Mouse (Mus musculus): ENCODE measurements around the gene Gm11020. TPM values are rescaled to one million over a fixed set of nuclear protein-coding genes. Genes with fewer than 3 reads are reported as not detected.

The Gm11020 gene
- total and polyA plus RNA-seq, 3 experiments = not detected

- Histone ChIP-seq H3K4me3 (no peak overlapping the region), H3K79me2 (replicated peaks; ENCODE audit: control insufficient read depth, insufficient read depth, low read length) (no peaks in the 10 kb centered on the region), H3K27me3 (ENCODE audit: control insufficient read depth, insufficient read depth, low read length) (no peaks in the 10 kb centered on the region), H3K36me3 (ENCODE audit: control insufficient read depth, insufficient read depth, low read length) (no peaks in the 10 kb centered on the region), H3K4me1 (ENCODE audit: control insufficient read depth, insufficient read depth, low read length) (peaks cover 2% of the 10 kb centered on the region), H3K9ac (ENCODE audit: low read depth, low read length) (no peak overlapping the region), H3K27ac (no peak overlapping the region)
- intact Hi-C loops (cut with DNase I) = loop anchor here (10.0 kb wide), 1 partner anchor 233 kb away; the partner anchor contains the start of gene Cdh5
- WGBS = 64% methylated on average over 3 of the region's 3 CpGs
- no peak for TF ChIP-seq EP300 (IDR thresholded peaks at IDR 0.05; ENCODE audit: insufficient read depth, low read depth, low read length)
- no peak for TF ChIP-seq POLR2A (IDR thresholded peaks at IDR 0.05; ENCODE audit: insufficient read depth, low read depth, low read length)
- peak; percentile 32 for TF ChIP-seq CTCF (IDR thresholded peaks at IDR 0.05)
- DNase-seq = no peak
Observed at GRCm38 (mm10) chr8:104337890-104338289, 16.5 kb downstream of the Gm11020 start.

- H3K4me3 ChIP-seq = peak within 1 kb of the TSS; percentile 77
- no peak for TF ChIP-seq CTCF (IDR thresholded peaks at IDR 0.05)
- TF ChIP-seq POLR2A (IDR thresholded peaks at IDR 0.05; ENCODE audit: insufficient read depth, low read depth, low read length) = peak; percentile 42; the same call in 1 of the 2 replicates
- WGBS = 23% methylated on average over 17 of the region's 18 CpGs
- intact Hi-C loops (cut with DNase I) = loop anchor here (10.0 kb wide), 1 partner anchor 235 kb away; the partner anchor contains the start of gene Cdh5
- peak within 1 kb of the TSS; percentile 97 for H3K27ac ChIP-seq
- H3K4me1 ChIP-seq (ENCODE audit: control insufficient read depth, insufficient read depth, low read length) = peaks cover 2% of the 10 kb centered on the region; the same call in 1 of the 2 replicates
- H3K36me3 ChIP-seq (ENCODE audit: control insufficient read depth, insufficient read depth, low read length) = no peaks in the 10 kb centered on the region
- H3K27me3 ChIP-seq (ENCODE audit: control insufficient read depth, insufficient read depth, low read length) = no peaks in the 10 kb centered on the region
- H3K9ac ChIP-seq (ENCODE audit: low read depth, low read length) = peak within 1 kb of the TSS; percentile 76
- DNase-seq = peak; percentile 59
- no peaks in the 10 kb centered on the region for H3K79me2 ChIP-seq (replicated peaks; ENCODE audit: control insufficient read depth, insufficient read depth, low read length)
Observed at GRCm38 (mm10) chr8:104339229-104339982, 18.0 kb downstream of the Gm11020 start, which contains the start of gene Cmtm3. Gene Cmtm3 (plus strand): TSS chr8:104339410.

GRCm38 (mm10) chr8:104339983-104340232 is 18.5 kb downstream of the Gm11020 start:
- TF ChIP-seq CTCF (IDR thresholded peaks at IDR 0.05) = no peak
- TF ChIP-seq EP300 (IDR thresholded peaks at IDR 0.05; ENCODE audit: insufficient read depth, low read depth, low read length) = no peak
- TF ChIP-seq POLR2A (IDR thresholded peaks at IDR 0.05; ENCODE audit: insufficient read depth, low read depth, low read length) = no peak
- H3K4me3 ChIP-seq = peak overlapping the region; percentile 77
- H3K27ac ChIP-seq = peak overlapping the region; percentile 97
- peaks cover 2% of the 10 kb centered on the region; the same call in 1 of the 2 replicates for H3K4me1 ChIP-seq (ENCODE audit: control insufficient read depth, insufficient read depth, low read length)
- no peaks in the 10 kb centered on the region for H3K79me2 ChIP-seq (replicated peaks; ENCODE audit: control insufficient read depth, insufficient read depth, low read length)
- no peaks in the 10 kb centered on the region for H3K36me3 ChIP-seq (ENCODE audit: control insufficient read depth, insufficient read depth, low read length)
- peak in 1 of 2 experiments; percentile 23 for DNase-seq
- intact Hi-C loops (cut with DNase I) = loop anchor here (1.0 to 10.0 kb wide), 4 partner anchors 27 to 235 kb away; partner anchors contain the start of genes Car7, Cdh5 and Nae1
- H3K27me3 ChIP-seq (ENCODE audit: control insufficient read depth, insufficient read depth, low read length) = no peaks in the 10 kb centered on the region
- WGBS = 5% methylated on average over 6 of the region's 6 CpGs
- peak overlapping the region; percentile 76 for H3K9ac ChIP-seq (ENCODE audit: low read depth, low read length)

GRCm38 (mm10) chr8:104340233-104341105 is 19.1 kb downstream of the Gm11020 start:
- TF ChIP-seq CTCF (IDR thresholded peaks at IDR 0.05) (peak; percentile 86), EP300 (IDR thresholded peaks at IDR 0.05; ENCODE audit: insufficient read depth, low read depth, low read length) (0 out of 2 replicates have a peak, but pooled peaks have one; percentile 23), POLR2A (IDR thresholded peaks at IDR 0.05; ENCODE audit: insufficient read depth, low read depth, low read length) (peak; percentile 70)
- intact Hi-C loops (cut with DNase I) = loop anchor here (1.0 to 5.0 kb wide), 4 partner anchors 27 to 193 kb away; partner anchors contain the start of genes Car7, Nae1 and Tk2
- H3K79me2 ChIP-seq (replicated peaks; ENCODE audit: control insufficient read depth, insufficient read depth, low read length) = no peaks in the 10 kb centered on the region
- peak overlapping the region; percentile 97 for H3K27ac ChIP-seq
- peaks cover 2% of the 10 kb centered on the region; the same call in 1 of the 2 replicates for H3K4me1 ChIP-seq (ENCODE audit: control insufficient read depth, insufficient read depth, low read length)
- peak overlapping the region; percentile 76 for H3K9ac ChIP-seq (ENCODE audit: low read depth, low read length)
- no peaks in the 10 kb centered on the region for H3K36me3 ChIP-seq (ENCODE audit: control insufficient read depth, insufficient read depth, low read length)
- DNase-seq = peak; percentile 85 to 87
- peak overlapping the region; percentile 77 for H3K4me3 ChIP-seq
- no peaks in the 10 kb centered on the region for H3K27me3 ChIP-seq (ENCODE audit: control insufficient read depth, insufficient read depth, low read length)
- WGBS = under 1% methylated on average over 48 of the region's 54 CpGs

- WGBS = 5% methylated on average over 24 of the region's 24 CpGs
- intact Hi-C loops (cut with DNase I) = loop anchor here (1.0 to 5.0 kb wide), 3 partner anchors 93 to 194 kb away; partner anchors contain the start of genes Car7, Nae1 and Tk2
Observed at GRCm38 (mm10) chr8:104341106-104341561, 19.8 kb downstream of the Gm11020 start.

More at GRCm38 (mm10) chr8:104341106-104341561, 19.8 kb downstream of the Gm11020 start:
- peak; percentile 82 to 84 for DNase-seq
- Histone ChIP-seq H3K4me1 (ENCODE audit: control insufficient read depth, insufficient read depth, low read length) (peaks cover 2% of the 10 kb centered on the region; the same call in 1 of the 2 replicates), H3K27ac (peak overlapping the region; percentile 97), H3K79me2 (replicated peaks; ENCODE audit: control insufficient read depth, insufficient read depth, low read length) (no peaks in the 10 kb centered on the region), H3K4me3 (peak overlapping the region; percentile 77), H3K36me3 (ENCODE audit: control insufficient read depth, insufficient read depth, low read length) (no peaks in the 10 kb centered on the region), H3K27me3 (ENCODE audit: control insufficient read depth, insufficient read depth, low read length) (no peaks in the 10 kb centered on the region), H3K9ac (ENCODE audit: low read depth, low read length) (peak overlapping the region; percentile 76)
- TF ChIP-seq EP300 (IDR thresholded peaks at IDR 0.05; ENCODE audit: insufficient read depth, low read depth, low read length) (peak; percentile 69; the same call in 1 of the 2 replicates), CTCF (IDR thresholded peaks at IDR 0.05) (no peak), POLR2A (IDR thresholded peaks at IDR 0.05; ENCODE audit: insufficient read depth, low read depth, low read length) (peak; percentile 69)
